ENCODE assay signal across 12 mouse cellular contexts in genomic region chr6:135137736-135138135, GRCm38 (mm10). TPM values are rescaled to one million over a fixed set of nuclear protein-coding genes. Genes with fewer than 3 reads are reported as not detected.
DNase-seq lines count a peak whose midpoint lies in the region.
"Had no signal": no experiment of that assay in that cellular context is flagged by ENCODE, and none has a peak within 500 bp of the region (broad histone marks: within the 10 kb centered on the region; RNA-seq: fewer than 3 reads in every experiment).

No protein-coding gene starts in this region.

- peak; percentile 41 for DNase-seq in adrenal gland, postnatal 14 days
- no peak for DNase-seq in adrenal gland, adult 18-20 months (ENCODE audit: low spot score in 2 of 2)
- peak; percentile 38 to 49 for DNase-seq in kidney, postnatal 25 days
- no peak for DNase-seq in kidney, adult 18-20 months
- peak; percentile 57 for DNase-seq in gastrocnemius, postnatal 25 days
- DNase-seq in lung, postnatal 10 days = peak; percentile 74
- no peak for DNase-seq in ovary, postnatal 36 days (ENCODE audit: low spot score)
- DNase-seq in cerebellum, postnatal 10 days = no peak
- DNase-seq: adrenal gland, adult 2 months had no signal

RNA-seq across cellular contexts. Expression of gene Gprc5d, which starts 19.7 kb away (rescaled TPM):
- not detected in 2 replicates for total RNA-seq in adrenal gland, postnatal 14 days (2021)
- total RNA-seq in adrenal gland, adult 18-20 months (2021) = not detected
- not detected for total RNA-seq in gastrocnemius, postnatal 25 days (2021)
- total RNA-seq: adrenal gland, adult 2 months; gastrocnemius, postnatal 4 days; left cerebral cortex, postnatal 10 days; monocyte, adult 5-6 weeks had no signal

Comparison
In these comparisons a context has a peak if more than half of its experiments do, and no peak if none do; other contexts are left out.
1. DNase-seq: peak in adrenal gland, postnatal 14 days (single experiment), kidney, postnatal 25 days (2 of 2), gastrocnemius, postnatal 25 days (single experiment) and lung, postnatal 10 days (single experiment); none in adrenal gland, adult 18-20 months (0 of 2), kidney, adult 18-20 months (single experiment), ovary, postnatal 36 days (single experiment) and cerebellum, postnatal 10 days (0 of 2).